In the genomic region with DNA sequence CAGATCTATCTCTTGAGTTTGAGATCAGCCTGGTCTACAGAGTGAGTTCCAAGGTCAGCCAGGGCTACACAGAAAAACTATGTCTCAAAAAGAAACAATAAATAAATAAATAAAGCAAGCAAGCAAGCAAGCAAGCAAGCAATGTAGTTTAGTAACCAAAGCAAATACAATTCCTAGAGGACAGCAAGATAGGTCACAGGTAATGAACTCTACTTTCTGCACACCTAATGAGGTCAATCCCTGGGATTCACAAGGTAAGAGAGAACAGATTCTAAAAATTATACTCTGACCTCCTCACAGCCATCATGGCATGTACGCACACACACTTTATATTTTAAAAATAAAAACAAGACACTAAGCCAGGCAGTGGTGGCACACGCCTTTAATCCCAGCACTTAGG, we compare ENCODE assay signal across 24 mouse cellular contexts. TPM values are rescaled to one million over a fixed set of nuclear protein-coding genes. Genes with fewer than 3 reads are reported as not detected.
A peak's percentile ranks its signal among the peaks of the same experiment; 100 is the strongest.
DNase-seq lines count a peak whose midpoint lies in the region; ATAC-seq and TF ChIP-seq lines count a peak whose summit lies in the region.
"Had no signal": no experiment of that assay in that cellular context is flagged by ENCODE, and none has a peak within 500 bp of the region (broad histone marks: within the 10 kb centered on the region; RNA-seq: fewer than 3 reads in every experiment).

No protein-coding gene starts in this region.

- no peak overlapping the region for H3K9ac ChIP-seq in ES-E14 (ENCODE audit: insufficient read depth, low read depth, low read length, poor library complexity, severe bottlenecking)
- H3K9ac ChIP-seq: embryonic facial prominence, embryonic 13.5 days; embryonic facial prominence, embryonic 15.5 days; forebrain, embryonic 12.5 days had no signal

- no peak overlapping the region for H3K27ac ChIP-seq in ES-E14 (ENCODE audit: insufficient read depth, low read depth, low read length, poor library complexity, severe bottlenecking)
- H3K27ac ChIP-seq: embryonic facial prominence, embryonic 13.5 days; embryonic facial prominence, embryonic 15.5 days; forebrain, embryonic 10.5 days; forebrain, embryonic 12.5 days had no signal

- no peaks in the 10 kb centered on the region for H3K9me3 ChIP-seq in ES-E14 (ENCODE audit: control insufficient read depth, insufficient read depth, low read depth, low read length)
- H3K9me3 ChIP-seq: embryonic facial prominence, embryonic 13.5 days; embryonic facial prominence, embryonic 15.5 days; forebrain, embryonic 10.5 days; forebrain, embryonic 12.5 days; G1E had no signal

- H3K4me3 ChIP-seq in ES-E14 (ENCODE audit: insufficient read depth in 1 of 2, low read depth in 1 of 2, low read length in 2 of 2, poor library complexity in 1 of 2, severe bottlenecking in 1 of 2): no peak overlapping the region
- H3K4me3 ChIP-seq: embryonic facial prominence, embryonic 13.5 days; embryonic facial prominence, embryonic 15.5 days; erythroblast, embryonic 14.5 days; forebrain, embryonic 10.5 days; forebrain, embryonic 12.5 days had no signal

- no peak for ATAC-seq in CD4-positive, CD25-positive, alpha-beta regulatory T cell, adult 4 months
- ATAC-seq: activated CD4-positive, CD25-positive, alpha-beta regulatory T cell, adult 4 months; forebrain, embryonic 14.5 days; forebrain, embryonic 16.5 days; Patski had no signal

- H3K36me3 ChIP-seq in ES-E14 (ENCODE audit: control insufficient read depth, insufficient read depth, low read length, poor library complexity, severe bottlenecking): no peaks in the 10 kb centered on the region; the same call in 1 of the 2 replicates

- H3K4me1 ChIP-seq in ES-E14 (ENCODE audit: control insufficient read depth in 2 of 2, insufficient read depth in 2 of 2, low read length in 2 of 2, poor library complexity in 1 of 2): 0 out of 4 replicates have a peak, but pooled peaks cover 0 to 2% of the 10 kb centered on the region in 2 experiments

- in situ Hi-C loops in ES-E14 (cut with MboI; ENCODE audit: low sequenced_read_pairs in 2 of 2, unreplicated experiment in 2 of 2): no loop called here

- DNase-seq in ES-CJ7 (ENCODE audit: low read depth, low spot score) (peak; percentile 63), ES-E14 (ENCODE audit: low read depth, low spot score) (peak; percentile 13), ZHBTc4 (ENCODE audit: low read depth, low spot score) (peak; percentile 26)
- DNase-seq in embryo, embryonic 11 days: no peak
- DNase-seq: adrenal gland, adult 8-10 months; adrenal gland, postnatal 14 days; adrenal gland, postnatal 36 days; cerebellum, adult 11-12 months; cerebellum, adult 2 months; cerebellum, adult 9-10 months; cerebellum, postnatal 10 days; cerebellum, postnatal 25 days had no signal

TF ChIP-seq in ES-E14, 5 proteins besides CTCF, POLR2A, EP300 and RAD21:
- no peak for TF ChIP-seq MAFK (IDR thresholded peaks at IDR 0.05; ENCODE audit: insufficient read depth, low read depth, low read length)

RNA-seq across cellular contexts. Expression of a gene that starts 7.0 kb away (rescaled TPM):
- total RNA-seq in ES-E14 (2012; rRNA removed): 61.8 and 62.3 TPM in 2 replicates
- polyA plus RNA-seq in CD4-positive, CD25-positive, alpha-beta regulatory T cell, adult 4 months (2017; shearing (Covaris generic)): 100 to 1,000 TPM in 1 of 2 experiments, 10 to 100 TPM in 1; 98.3 to 137 TPM

RNA-seq across cellular contexts. Expression of a gene that starts 21.9 kb away (rescaled TPM):
- total RNA-seq in ES-E14 (2012; rRNA removed): 4.7 and 5.4 TPM in 2 replicates
- 10 to 100 TPM; 12.8 to 15.4 TPM for polyA plus RNA-seq in CD4-positive, CD25-positive, alpha-beta regulatory T cell, adult 4 months (2017; shearing (Covaris generic))

RNA-seq across cellular contexts. Expression of a gene that starts 40.6 kb away (rescaled TPM):
- total RNA-seq in ES-E14 (2012; rRNA removed): 0.22 and 0.37 TPM in 2 replicates
- not detected for polyA plus RNA-seq in CD4-positive, CD25-positive, alpha-beta regulatory T cell, adult 4 months (2017; shearing (Covaris generic))
- total RNA-seq: CH12.LX, G1E had no signal
- polyA plus RNA-seq: activated CD4-positive, CD25-positive, alpha-beta regulatory T cell, adult 4 months had no signal
